Mouse (Mus musculus) bone marrow, adult 2 months (tissue): ENCODE results near the gene Ust.

Experiments
- CTCF ChIP-seq: fragments of 200-500 bp; IDR thresholded peaks from 2 replicates; pipeline ENCODE4 v1.5.1; 2011; ENCODE audit warnings: low read length, control low read depth; ENCODE audit not compliant: control insufficient read depth, insufficient read depth
- POLR2A ChIP-seq: fragments of 200-500 bp; IDR thresholded peaks from 2 replicates; pipeline ENCODE4 v1.6.1; 2011; ENCODE audit warnings: low read depth, mild to moderate bottlenecking, control low read depth, low read length, borderline replicate concordance; ENCODE audit not compliant: control insufficient read depth

DNA sequence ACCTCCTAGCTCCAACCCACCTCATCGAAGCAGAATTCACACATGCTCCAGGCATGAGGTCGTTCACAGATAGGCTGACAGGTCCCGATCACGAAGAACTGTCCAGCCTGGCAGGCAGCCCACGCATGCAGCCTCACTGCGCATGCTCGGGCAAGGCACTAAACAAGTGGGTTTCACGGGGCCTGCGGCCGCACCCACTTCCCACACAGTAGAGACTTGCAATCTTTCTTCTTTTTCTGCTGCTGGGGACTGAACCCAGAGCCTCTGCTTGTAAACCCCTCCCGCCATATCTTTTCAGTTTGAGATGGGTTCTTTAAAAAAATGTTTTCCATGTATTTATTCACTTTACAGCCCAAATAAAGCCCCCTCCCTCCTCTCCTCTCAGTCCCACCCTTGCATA, 347.1 kb downstream of the Ust start:
- TF ChIP-seq CTCF (no peak), POLR2A (no peak)
